Mouse (Mus musculus): ENCODE results near the gene Capzb.

- TF ChIP-seq CTCF (IDR thresholded peaks at IDR 0.05; ENCODE audit: insufficient read depth, low read length) (no peak), POLR2A (IDR thresholded peaks at IDR 0.05; ENCODE audit: borderline replicate concordance, extremely low read depth, low read depth, low read length) (no peak)
Observed at GRCm38 (mm10) chr4:139233146-139233495, 40.4 kb downstream of the Capzb start.

Measured in lung, adult 2 months (tissue).